Mouse (Mus musculus) layer of hippocampus, postnatal 25 days (tissue): ENCODE results near the gene Zfp28. TPM values are rescaled to one million over a fixed set of nuclear protein-coding genes. Genes with fewer than 3 reads are reported as not detected.

ENCODE experiments used
- DNase-seq, 2 experiments: peaks; one replicate each; pipeline ENCODE4 v3.0.0; 2022; ENCODE audit warnings: mixed read lengths in 2 of 2, low spot score in 1 of 2; ENCODE audit errors: extremely low spot score in 1 of 2
- total RNA-seq, 2 experiments: library from RNA; stranded (reverse); gene quantifications; 2 replicates each; pipeline ENCODE4 v1.2.3; 2021

Gene Zfp28
- total RNA-seq, 2 experiments from 2014 or later = 6.7 to 7.8 TPM

DNA sequence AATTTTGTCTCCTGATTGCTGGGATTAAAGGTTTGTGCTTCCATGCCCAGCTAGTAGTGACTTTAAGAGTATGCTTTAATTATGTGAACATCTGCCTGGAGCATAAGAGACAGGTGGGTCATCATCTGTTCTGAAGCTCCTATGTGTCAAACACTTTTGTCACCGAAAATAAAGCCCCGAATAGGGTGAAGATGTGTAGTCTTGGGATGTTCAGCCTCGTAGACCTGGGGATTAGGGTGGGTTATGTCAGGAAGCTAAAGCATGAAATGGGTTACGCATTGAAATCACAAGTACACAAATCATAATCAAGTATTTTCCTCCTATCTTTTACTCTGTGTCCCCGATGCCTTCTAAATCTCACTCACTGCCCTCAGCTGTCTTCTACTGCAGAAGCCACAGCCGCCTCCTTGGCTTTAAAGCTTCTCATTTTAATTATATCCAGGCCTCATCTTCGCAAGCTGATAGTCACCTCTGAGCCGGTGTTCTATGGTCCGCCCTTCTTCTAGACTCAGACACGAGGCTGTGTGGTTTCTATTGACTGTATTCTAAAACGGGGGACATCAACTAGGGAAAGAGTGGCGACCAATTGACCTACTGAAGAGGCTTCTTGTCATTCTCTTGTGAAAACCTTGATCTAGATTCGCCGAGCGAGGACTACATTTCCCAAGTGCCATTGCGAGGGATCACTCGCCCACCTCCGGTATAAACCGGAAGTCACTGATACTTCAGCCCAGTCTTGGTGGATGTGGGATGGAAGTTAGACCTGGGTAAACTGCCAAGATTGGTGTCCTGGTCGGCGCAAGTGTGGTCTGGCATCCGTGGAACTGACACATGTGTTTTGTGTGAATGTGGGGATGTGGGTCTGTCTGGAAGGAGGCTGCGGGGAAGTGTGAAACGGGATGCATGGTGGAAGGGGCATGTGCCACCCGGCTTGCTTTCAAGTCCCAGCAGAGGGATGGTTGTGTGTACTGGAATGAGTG, 15.2 kb downstream of the Zfp28 start, which contains the start of gene Smim17:
TSS of gene Smim17 (plus strand) at position 720 of the 980 bp plus-strand sequence.
- peak; percentile 55 to 58 for DNase-seq

DNA sequence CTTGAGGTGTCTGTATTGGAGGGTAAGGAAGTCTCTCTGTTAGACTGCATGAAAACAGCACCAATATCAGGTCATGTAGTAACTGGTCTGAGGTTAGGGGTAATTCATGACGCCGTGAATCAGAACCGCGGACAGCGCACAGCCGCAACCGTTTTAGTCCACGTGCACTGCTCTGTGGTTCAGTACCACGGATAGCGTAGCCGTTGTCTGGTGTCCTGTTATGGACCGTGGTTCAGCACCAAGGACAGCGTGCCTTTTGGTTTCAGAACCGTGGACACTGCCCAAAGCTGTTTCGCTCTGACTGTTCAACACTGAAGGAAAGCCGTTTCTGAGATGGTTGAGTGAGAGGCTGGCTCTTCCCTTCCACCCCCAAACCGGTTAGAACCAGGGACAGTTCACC, 26.9 kb downstream of the Zfp28 start, which contains the start of gene Gm20715:
TSS of gene Gm20715 (plus strand) at position 235 of the 400 bp plus-strand sequence.
- DNase-seq = peak; percentile 51 to 79

DNA sequence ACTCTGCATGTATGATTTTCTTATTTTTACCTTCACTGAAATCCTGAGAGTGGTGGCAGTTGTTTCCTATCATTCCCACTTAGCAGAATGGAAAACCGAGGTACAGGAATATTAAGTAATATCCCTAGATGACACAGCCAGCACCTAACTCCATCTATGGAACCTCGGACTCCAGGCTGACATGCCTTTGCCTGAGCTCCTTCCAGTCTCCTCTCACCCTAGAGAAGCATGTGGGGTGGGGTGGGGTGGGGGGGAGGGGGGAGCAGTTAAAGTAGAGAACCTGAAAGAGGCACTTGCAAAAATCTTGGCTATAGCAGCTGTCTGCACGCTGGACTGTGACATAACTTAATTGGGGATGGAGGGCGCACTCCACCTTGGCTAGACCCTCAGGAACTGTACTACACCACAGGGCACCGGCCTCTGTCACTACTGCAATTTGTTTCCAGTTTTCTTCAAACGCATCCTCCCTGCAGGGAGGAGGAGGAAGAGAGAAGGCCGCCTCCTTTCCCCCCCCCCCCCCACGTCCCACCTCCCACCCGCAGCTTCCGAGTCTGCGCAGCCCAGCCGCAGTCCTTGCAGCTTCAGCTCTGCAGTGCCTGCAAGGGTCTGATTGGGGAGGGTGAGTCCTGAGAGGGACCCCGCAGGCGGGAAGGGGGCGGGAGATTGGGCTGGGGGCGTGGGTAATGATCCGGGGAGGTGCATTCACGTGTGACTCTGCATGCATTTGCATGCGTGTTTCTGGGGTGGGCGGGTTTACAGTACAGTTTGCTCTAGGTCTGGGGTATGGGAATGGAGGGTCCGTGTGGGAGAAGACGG, 31.7 kb downstream of the Zfp28 start:
- peak; percentile 36 to 45 for DNase-seq

DNA sequence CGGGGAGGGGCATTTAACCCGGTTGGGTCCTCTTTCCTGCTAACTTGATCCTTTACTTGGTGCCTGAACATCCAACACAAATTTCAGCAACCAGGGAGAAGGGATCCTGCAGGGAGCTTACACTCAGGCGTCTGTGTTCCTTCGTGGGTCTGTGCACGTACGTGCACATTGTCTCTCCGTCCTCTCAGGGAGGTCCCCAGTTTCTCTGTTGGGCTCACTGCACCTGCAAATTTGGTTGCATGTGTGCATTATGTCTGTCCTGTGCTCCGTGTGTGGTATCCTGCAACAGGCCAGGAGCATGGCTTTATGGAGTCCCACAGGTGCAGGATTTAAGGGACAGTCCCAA, 32.3 kb downstream of the Zfp28 start:
- DNase-seq = no peak

DNA sequence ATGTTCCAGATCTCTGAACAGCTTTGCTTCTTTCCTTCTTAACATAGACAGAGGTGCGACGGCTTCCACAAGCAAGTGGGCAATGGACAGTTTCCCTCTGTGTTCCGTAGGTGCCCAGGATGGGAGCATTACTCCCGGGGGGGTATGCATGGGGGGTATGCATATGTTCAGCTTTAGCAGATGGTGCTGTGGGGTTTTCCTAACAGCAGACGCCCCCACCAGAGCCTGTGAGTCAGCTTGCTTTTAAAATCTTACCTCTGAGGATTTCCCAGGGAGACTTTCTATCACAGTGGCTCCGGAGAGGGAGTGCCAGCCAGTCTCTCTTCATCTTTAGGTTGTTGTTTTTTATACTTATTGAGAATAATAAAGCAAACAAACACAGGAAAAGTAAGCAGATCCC, 36.8 kb downstream of the Zfp28 start:
- no peak for DNase-seq

DNA sequence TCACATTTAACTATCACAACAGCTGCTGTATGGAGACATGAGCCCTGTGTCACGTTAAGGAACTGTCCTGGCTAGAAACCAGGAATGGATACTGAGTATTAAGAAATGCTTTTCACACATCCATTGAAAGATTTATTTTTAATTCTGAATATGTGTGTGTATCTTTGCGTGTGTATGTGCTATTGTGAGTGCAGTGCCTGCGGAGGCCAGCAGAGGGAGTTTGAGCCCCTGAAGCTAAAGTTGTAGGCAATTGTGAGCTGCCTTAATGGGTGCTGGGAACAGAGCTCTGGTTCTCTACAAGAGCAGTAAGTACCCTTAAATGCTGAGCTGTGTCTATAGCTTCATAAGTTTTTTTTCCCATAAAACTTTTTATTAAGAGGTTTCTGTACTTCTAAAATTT, 46.3 kb downstream of the Zfp28 start:
- no peak for DNase-seq

DNA sequence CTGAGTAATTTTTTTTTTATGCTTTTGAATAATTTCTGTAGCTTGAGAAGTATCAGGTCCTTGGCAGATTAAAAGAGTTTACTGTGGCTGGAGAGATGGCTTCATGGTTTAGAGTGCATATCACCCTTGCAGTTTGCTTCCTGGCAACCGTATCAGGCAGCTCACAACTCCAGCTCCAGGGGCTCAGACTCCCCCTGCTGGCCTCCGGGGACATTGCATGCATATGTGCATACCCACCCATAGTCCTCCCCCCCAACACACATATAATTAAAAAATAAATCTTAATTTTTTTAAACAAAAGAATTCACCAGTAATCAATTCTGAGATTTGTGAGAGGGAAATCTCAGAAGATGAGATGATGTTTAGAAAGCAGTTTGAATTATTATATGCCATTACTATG, 47.2 kb downstream of the Zfp28 start:
- peak in 1 of 2 experiments; percentile 33 for DNase-seq

DNA sequence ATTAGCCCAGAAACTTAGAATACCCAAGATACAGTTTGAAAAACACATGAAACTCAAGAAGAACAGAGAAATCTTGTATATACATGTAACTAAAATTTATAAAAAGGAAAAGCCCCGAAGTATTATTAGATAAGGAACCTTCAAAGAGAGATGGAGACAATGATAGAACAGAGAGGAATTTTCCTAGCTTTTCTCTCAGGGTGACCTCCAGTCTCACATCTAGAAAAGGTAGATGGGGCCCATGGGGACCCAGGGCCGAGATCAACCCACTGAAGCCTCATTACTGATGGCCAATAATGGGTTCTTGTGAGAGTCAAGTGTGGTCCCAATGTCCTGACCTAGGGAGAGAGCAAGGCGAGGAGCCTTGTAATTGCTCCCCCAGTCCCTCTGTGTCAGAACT, 55.3 kb downstream of the Zfp28 start, which contains the start of gene Olfr1344:
TSS of gene Olfr1344 (plus strand) at position 301 of the 400 bp plus-strand sequence.
- no peak for DNase-seq

DNA sequence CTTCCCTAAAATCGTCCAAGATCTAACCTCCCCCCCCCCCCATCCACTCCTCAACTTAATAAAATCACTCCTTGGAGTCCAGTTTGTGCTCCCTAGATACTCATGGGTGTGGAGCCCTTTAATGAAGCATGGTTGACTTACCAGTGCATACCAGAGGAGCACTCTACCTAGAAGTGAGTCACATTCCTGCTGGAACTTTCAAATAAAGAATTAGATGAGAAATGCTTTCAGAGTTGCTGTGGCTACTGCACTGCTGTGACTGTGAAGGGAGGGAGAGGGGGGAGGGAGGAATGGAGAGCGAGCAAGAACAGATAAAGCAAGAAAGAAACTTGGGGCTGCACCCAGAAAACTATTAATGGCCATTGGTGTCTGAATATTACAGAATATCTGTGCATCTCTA, 58.1 kb downstream of the Zfp28 start:
- no peak for DNase-seq

Other genes with a start within 250 kb of the Zfp28 start
- 10 to 100 TPM; 25.5 to 28.2 TPM for gene Zfp787, start 227.3 kb upstream of the Zfp28 start, total RNA-seq
- gene Zfp444, start 211.1 kb upstream of the Zfp28 start, total RNA-seq = 10 to 100 TPM; 58.2 to 66.7 TPM
- gene Galp, start 186.2 kb upstream of the Zfp28 start, total RNA-seq = not detected
- not detected for gene Zscan5b, start 161.0 kb upstream of the Zfp28 start, total RNA-seq
- gene Epp13, start 130.6 kb upstream of the Zfp28 start, total RNA-seq = not detected
- 10 to 100 TPM; 16.5 to 17.6 TPM for gene Zfp667, start 96.7 kb upstream of the Zfp28 start, total RNA-seq
- 10 to 100 TPM; 10.2 to 12.0 TPM for gene Zfp583, start 52.0 kb upstream of the Zfp28 start, total RNA-seq
- gene Gm3854, start 39.5 kb upstream of the Zfp28 start, total RNA-seq = 1 to 10 TPM; 5.8 to 6.7 TPM
- 1 to 10 TPM; 3.8 to 5.6 TPM for gene Zfp78, start 20.0 kb upstream of the Zfp28 start, total RNA-seq
- gene Smim17, start 15.4 kb downstream of the Zfp28 start, total RNA-seq = 10 to 100 TPM; 18.4 to 22.0 TPM
- under 1 TPM; 0.15 to 0.23 TPM for gene Gm20715, start 27.0 kb downstream of the Zfp28 start, total RNA-seq
- 1 to 10 TPM; 1.3 to 2.8 TPM for gene Olfr1344, start 55.4 kb downstream of the Zfp28 start, total RNA-seq
- not detected for gene Olfr1336, start 72.9 kb downstream of the Zfp28 start, total RNA-seq
- not detected for gene Olfr1346, start 83.8 kb downstream of the Zfp28 start, total RNA-seq
- gene Olfr5, start 103.6 kb downstream of the Zfp28 start, total RNA-seq = not detected
- gene Olfr1347, start 116.5 kb downstream of the Zfp28 start, total RNA-seq = not detected
- not detected for gene Olfr1348, start 125.5 kb downstream of the Zfp28 start, total RNA-seq
- not detected for gene Olfr1349, start 139.7 kb downstream of the Zfp28 start, total RNA-seq
- not detected for gene Olfr1350, start 181.5 kb downstream of the Zfp28 start, total RNA-seq